Comparison of ENCODE assay signal across 10 mouse cellular contexts in the genomic region with DNA sequence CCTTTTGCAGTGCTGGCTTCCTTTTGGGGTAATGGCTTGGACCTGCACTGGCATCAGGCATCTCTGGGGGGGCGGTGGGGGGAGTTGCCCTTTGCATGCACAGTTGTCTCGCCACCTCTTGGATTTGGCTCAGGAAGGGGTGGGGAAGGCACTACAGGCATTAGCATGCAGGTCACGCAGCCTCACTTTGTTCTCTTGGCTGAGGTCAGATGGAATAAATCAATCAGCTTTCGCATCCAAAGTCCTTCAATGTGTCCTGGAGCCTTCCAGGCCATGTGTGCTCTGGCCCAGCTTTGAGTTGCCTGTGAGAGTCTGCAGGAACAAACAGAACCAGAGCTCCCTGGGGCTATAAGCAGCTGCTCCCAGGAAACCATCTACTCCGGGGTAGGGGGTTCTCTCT. TPM values are rescaled to one million over a fixed set of nuclear protein-coding genes. Genes with fewer than 3 reads are reported as not detected.
DNase-seq lines count a peak whose midpoint lies in the region; ATAC-seq lines count a peak whose summit lies in the region.
"Had no signal": no experiment of that assay in that cellular context is flagged by ENCODE, and none has a peak within 500 bp of the region (broad histone marks: within the 10 kb centered on the region; RNA-seq: fewer than 3 reads in every experiment).

No protein-coding gene starts in this region.

- no peaks in the 10 kb centered on the region for H3K36me3 ChIP-seq in liver, embryonic 15.5 days (replicated peaks)
- H3K36me3 ChIP-seq: heart, embryonic 10.5 days had no signal

- H3K4me2 ChIP-seq in liver, embryonic 15.5 days = no peak overlapping the region

- H3K4me3 ChIP-seq in liver, embryonic 15.5 days (replicated peaks) = no peak overlapping the region
- H3K4me3 ChIP-seq: heart, embryonic 10.5 days had no signal

- H3K27me3 ChIP-seq in liver, embryonic 15.5 days = no peaks in the 10 kb centered on the region

- no peaks in the 10 kb centered on the region for H3K9me3 ChIP-seq in liver, embryonic 15.5 days (replicated peaks)
- H3K9me3 ChIP-seq: heart, embryonic 10.5 days had no signal

- H3K9ac ChIP-seq in liver, embryonic 15.5 days = no peak overlapping the region

- ATAC-seq in liver, embryonic 15.5 days (ENCODE audit: insufficient read depth) = peak; percentile 42; the same call in 1 of the 2 replicates
- ATAC-seq in megakaryocyte, adult 5-6 weeks (ENCODE audit: poor library complexity, severe bottlenecking) = no peak

- no peak overlapping the region for H3K27ac ChIP-seq in liver, embryonic 15.5 days (replicated peaks)

- H3K4me1 ChIP-seq in liver, embryonic 15.5 days (replicated peaks) = 0 out of 2 replicates have a peak, but pooled peaks cover 6% of the 10 kb centered on the region

- whole genome bisulfite sequencing in liver, embryonic 15.5 days (ENCODE audit: insufficient replicate concordance) = 40% methylated on average over 5 of the region's 5 CpGs

- peak; percentile 73 to 80 for DNase-seq in cerebellum, postnatal 10 days
- no peak for DNase-seq in cerebellum, adult 8-10 months
- peak; percentile 5 for DNase-seq in ES-CJ7 (ENCODE audit: low read depth, low spot score)
- peak; percentile 19 for DNase-seq in forelimb bud, embryonic 11.5 days (ENCODE audit: low read depth, low spot score)
- DNase-seq in gastrocnemius, adult 8-10 months (ENCODE audit: low spot score in 2 of 2) = no peak
- no peak for DNase-seq in gastrocnemius, adult 18-20 months (ENCODE audit: low spot score)

RNA-seq across cellular contexts. Expression of a gene that starts 2.1 kb away (rescaled TPM):
- 0.16 and 0.18 TPM in 2 replicates for polyA plus RNA-seq in liver, embryonic 15.5 days (2015; fragmentation: Nextera tagmentation; extraction: Ambion mirVana)
- 10 to 100 TPM; 19.2 to 31.1 (median 21.0) TPM for total RNA-seq in gastrocnemius, adult 8-10 months (2022)
- total RNA-seq in megakaryocyte, adult 5-6 weeks (2015) = not detected in 2 replicates
- not detected in 2 replicates for total RNA-seq in megakaryocyte, adult 5-6 weeks (2017)
- 10 to 100 TPM; 25.4 to 26.4 TPM for total RNA-seq in gastrocnemius, adult 18-20 months (2021)
- total RNA-seq: left cerebral cortex, postnatal 25 days had no signal

Comparison
In these comparisons a context has a peak if more than half of its experiments do, and no peak if none do; other contexts are left out.
1. DNase-seq: peak in cerebellum, postnatal 10 days (2 of 2), ES-CJ7 (single experiment) and forelimb bud, embryonic 11.5 days (single experiment); none in cerebellum, adult 8-10 months (single experiment), gastrocnemius, adult 8-10 months (0 of 2) and gastrocnemius, adult 18-20 months (single experiment).
2. RNA of a gene that starts 2.1 kb away (total RNA-seq): 25.4 to 26.4 TPM in gastrocnemius, adult 18-20 months and 19.2 to 31.1 TPM in gastrocnemius, adult 8-10 months; not detected in megakaryocyte, adult 5-6 weeks; every median in the first group is over 10 times any median in the second.